Mouse (Mus musculus) kidney, embryonic 16.5 days (tissue): ENCODE data around the gene Adamts9. TPM values are rescaled to one million over a fixed set of nuclear protein-coding genes. Genes with fewer than 3 reads are reported as not detected.

Source experiments
- ATAC-seq: fragments of 200-750 bp; cut with Nextera tagmentation; 2 replicates; pipeline ENCODE4 v1.8.0; 2017; ENCODE audit warnings: moderate TSS enrichment; ENCODE audit not compliant: low FRiP score, low TSS enrichment
- H3K27ac ChIP-seq: fragments of 300-500 bp; sonication (generic); 2 replicates; pipeline ENCODE4 v1.5.1; 2014; ENCODE audit warnings: low read length
- H3K27me3 ChIP-seq: fragments of 300-500 bp; sonication (generic); 2 replicates; pipeline ENCODE4 v1.6.1; 2014; ENCODE audit warnings: low read length, control low read depth, mixed read lengths; ENCODE audit not compliant: insufficient read depth
- H3K36me3 ChIP-seq: fragments of 300-500 bp; sonication (generic); 2 replicates; pipeline ENCODE4 v1.6.1; 2014; ENCODE audit warnings: low read length, control low read depth, mixed read lengths; ENCODE audit not compliant: insufficient read depth
- H3K4me1 ChIP-seq: fragments of 300-500 bp; sonication (generic); 2 replicates; pipeline ENCODE4 v1.6.1; 2014; ENCODE audit warnings: low read length, control low read depth, mixed read lengths; ENCODE audit not compliant: insufficient read depth
- H3K4me2 ChIP-seq: fragments of 300-500 bp; sonication (generic); replicated peaks from 2 replicates; pipeline ENCODE4 v1.6.1; 2014; ENCODE audit warnings: low read depth, low read length
- H3K4me3 ChIP-seq: fragments of 300-500 bp; sonication (generic); 2 replicates; pipeline ENCODE4 v1.5.1; 2014; ENCODE audit warnings: mild to moderate bottlenecking, low read length
- H3K9ac ChIP-seq: fragments of 300-500 bp; sonication (generic); replicated peaks from 2 replicates; pipeline ENCODE4 v1.6.1; 2014; ENCODE audit warnings: low read length
- H3K9me3 ChIP-seq: fragments of 300-500 bp; sonication (generic); 2 replicates; pipeline ENCODE4 v1.6.1; 2016; ENCODE audit warnings: low read length, control low read depth
- WGBS: fragments of 180-500 bp; shearing (Covaris S2); extraction: QIAGEN DNeasy Blood & Tissue Kit; methylation state at CpG from one replicate; pipeline ENCODE4 v1.1.7; 2014; 5-methylcytosine and 5-hydroxymethylcytosine counted together
- polyA plus RNA-seq: library from polyadenylated mRNA; unstranded; fragments of >200 nt; fragmentation: Nextera tagmentation; extraction: Ambion mirVana; gene quantifications from 2 replicates; pipeline ENCODE4 v1.2.1, GENCODE M21; 2015

Gene Adamts9
- polyA plus RNA-seq, 1 experiment from 2014 or later = 12.0 TPM

DNA sequence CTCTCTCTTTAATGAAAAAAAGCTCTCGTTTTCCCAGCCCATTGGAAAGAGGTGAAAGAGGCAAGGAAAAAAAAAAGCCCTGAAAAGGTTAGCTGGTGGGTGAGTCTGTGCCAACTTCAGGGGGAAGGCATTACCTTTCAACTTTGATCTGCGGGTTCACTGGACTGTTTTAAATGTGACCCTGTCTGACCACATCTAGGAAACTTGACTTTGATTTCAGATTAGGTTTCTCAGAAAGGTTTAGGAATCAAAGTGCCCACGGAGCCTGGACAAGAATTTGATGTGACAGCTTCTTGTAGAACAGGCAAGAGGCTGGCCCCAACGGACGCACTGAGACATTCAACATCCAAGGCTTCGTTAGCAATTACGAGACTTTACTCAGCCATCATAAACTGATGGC, 119.3 kb downstream of the Adamts9 start:
- Histone ChIP-seq H3K4me1 (peaks cover 11% of the 10 kb centered on the region; the same call in 1 of the 2 replicates), H3K4me2 (no peak overlapping the region), H3K4me3 (no peak overlapping the region), H3K36me3 (peaks cover 3% of the 10 kb centered on the region; the same call in 1 of the 2 replicates), H3K9me3 (no peaks in the 10 kb centered on the region), H3K27ac (no peak overlapping the region), H3K9ac (no peak overlapping the region), H3K27me3 (no peaks in the 10 kb centered on the region)
- ATAC-seq = no peak
- 43% methylated on average over 7 of the region's 7 CpGs for WGBS

DNA sequence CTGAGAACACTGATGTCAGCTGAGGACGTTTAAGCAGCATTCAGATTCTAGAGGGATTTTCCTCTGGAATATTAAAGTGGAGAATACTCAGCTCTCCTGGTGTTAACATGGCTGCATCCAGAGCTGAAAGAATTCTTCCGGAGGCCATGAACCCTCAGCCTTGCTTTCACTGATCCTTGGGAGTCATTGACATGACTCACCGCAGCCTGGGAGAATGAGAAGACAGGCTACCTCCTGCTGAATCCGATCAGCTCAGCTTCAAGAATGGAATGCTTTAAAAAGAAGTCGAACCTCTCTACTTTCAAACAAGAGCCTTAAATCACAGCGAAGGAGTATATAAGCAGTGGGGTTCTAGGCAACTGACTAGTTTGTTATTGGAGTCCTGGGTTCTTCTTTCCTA, 121.3 kb downstream of the Adamts9 start:
- no peak overlapping the region for H3K9ac ChIP-seq
- no peak overlapping the region; the same call in 1 of the 2 replicates for H3K27ac ChIP-seq
- 56% methylated on average over 6 of the region's 6 CpGs for WGBS
- no peaks in the 10 kb centered on the region for H3K27me3 ChIP-seq
- H3K4me3 ChIP-seq = no peak overlapping the region
- peaks cover 3% of the 10 kb centered on the region; the same call in 1 of the 2 replicates for H3K36me3 ChIP-seq
- H3K4me1 ChIP-seq = peaks cover 4% of the 10 kb centered on the region; the same call in 1 of the 2 replicates
- no peak for ATAC-seq
- H3K4me2 ChIP-seq = no peak overlapping the region
- no peaks in the 10 kb centered on the region for H3K9me3 ChIP-seq

DNA sequence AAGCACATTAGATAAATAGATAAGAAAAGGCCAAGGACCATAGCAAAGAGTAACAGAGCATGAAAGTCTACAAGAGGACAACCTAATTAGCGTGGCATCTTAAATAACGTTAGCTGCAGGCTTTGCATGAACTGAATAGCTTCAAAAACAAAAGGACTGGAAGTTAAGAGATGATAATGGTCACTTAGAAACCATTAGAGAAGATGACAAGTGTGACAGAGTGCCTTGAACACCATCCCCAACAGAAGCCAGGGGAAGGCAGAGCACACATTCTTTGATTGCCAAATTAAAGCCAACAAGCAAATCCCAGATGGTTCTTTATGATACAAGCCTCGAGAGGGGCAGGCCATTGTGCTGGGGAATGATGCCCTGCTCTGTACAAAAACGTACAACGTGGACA, 121.7 kb downstream of the Adamts9 start:
- peaks cover 6% of the 10 kb centered on the region; the same call in 1 of the 2 replicates for H3K36me3 ChIP-seq
- H3K27me3 ChIP-seq = no peaks in the 10 kb centered on the region
- ATAC-seq = no peak
- H3K9me3 ChIP-seq = no peaks in the 10 kb centered on the region
- peak overlapping the region; percentile 6; the same call in 1 of the 2 replicates for H3K27ac ChIP-seq
- H3K4me3 ChIP-seq = no peak overlapping the region
- 49% methylated on average over 5 of the region's 5 CpGs for WGBS
- peaks cover 4% of the 10 kb centered on the region for H3K4me1 ChIP-seq
- H3K9ac ChIP-seq = no peak overlapping the region
- no peak overlapping the region for H3K4me2 ChIP-seq

DNA sequence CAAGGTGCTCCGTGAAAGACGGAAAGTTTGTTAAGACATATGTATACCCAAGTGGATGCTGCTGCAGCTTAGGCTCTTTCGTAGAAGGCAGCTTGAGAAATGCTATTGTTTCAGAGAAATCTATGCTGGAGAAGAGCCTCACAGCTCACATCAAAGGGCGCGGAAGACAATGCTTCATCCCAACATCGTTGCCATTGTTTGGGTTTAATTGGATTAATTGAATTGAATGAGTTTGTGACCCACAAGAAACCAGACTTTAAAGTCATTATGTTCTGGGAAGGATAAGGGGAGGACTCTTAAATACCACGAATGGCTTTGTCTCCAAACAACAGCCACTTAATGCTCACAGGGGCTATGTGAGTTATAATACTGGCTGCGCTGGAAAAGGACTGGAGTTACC, 125.6 kb downstream of the Adamts9 start:
- Histone ChIP-seq H3K4me3 (no peak overlapping the region), H3K36me3 (peaks cover 16% of the 10 kb centered on the region), H3K27me3 (no peaks in the 10 kb centered on the region), H3K4me2 (no peak overlapping the region), H3K9me3 (no peaks in the 10 kb centered on the region), H3K27ac (no peak overlapping the region), H3K9ac (no peak overlapping the region), H3K4me1 (peaks cover 21% of the 10 kb centered on the region)
- WGBS = 65% methylated on average over 8 of the region's 8 CpGs
- no peak for ATAC-seq

DNA sequence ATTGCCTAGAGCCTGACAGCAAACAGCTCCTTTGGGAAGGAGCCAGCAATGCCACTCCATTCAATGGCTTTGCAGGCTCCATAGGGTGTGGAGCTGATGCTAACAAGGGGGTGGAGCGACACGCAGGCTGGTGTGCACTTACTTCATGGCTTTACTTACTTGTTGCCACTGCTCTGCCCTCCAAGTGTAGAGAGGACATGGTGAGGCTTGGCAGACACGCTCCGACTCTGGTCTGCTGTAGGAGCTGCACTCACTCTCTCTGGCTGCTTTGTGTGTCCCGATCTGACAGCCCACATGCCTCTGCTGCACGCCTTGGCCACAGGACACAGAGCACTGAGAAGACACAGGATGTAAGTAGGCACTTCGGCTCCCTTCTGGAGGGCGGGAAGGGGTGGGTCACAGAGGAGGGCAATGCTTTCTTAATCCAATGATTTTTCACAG, 127.0 kb downstream of the Adamts9 start, which contains the start of gene A730049H05Rik:
Gene A730049H05Rik (plus strand): TSS at position 168 of the 441 bp plus-strand sequence.
- no peaks in the 10 kb centered on the region for H3K27me3 ChIP-seq
- H3K4me3 ChIP-seq = no peak within 1 kb of the TSS
- H3K9ac ChIP-seq = 0 out of 2 replicates have a peak within 1 kb of the TSS, but pooled peaks have one; percentile 25
- peak; percentile 69 for ATAC-seq
- peaks cover 16% of the 10 kb centered on the region for H3K36me3 ChIP-seq
- 25% methylated on average over 8 of the region's 8 CpGs for WGBS
- no peak within 1 kb of the TSS for H3K4me2 ChIP-seq
- peak within 1 kb of the TSS; percentile 51 for H3K27ac ChIP-seq
- H3K9me3 ChIP-seq = no peaks in the 10 kb centered on the region
- H3K4me1 ChIP-seq = peaks cover 32% of the 10 kb centered on the region

DNA sequence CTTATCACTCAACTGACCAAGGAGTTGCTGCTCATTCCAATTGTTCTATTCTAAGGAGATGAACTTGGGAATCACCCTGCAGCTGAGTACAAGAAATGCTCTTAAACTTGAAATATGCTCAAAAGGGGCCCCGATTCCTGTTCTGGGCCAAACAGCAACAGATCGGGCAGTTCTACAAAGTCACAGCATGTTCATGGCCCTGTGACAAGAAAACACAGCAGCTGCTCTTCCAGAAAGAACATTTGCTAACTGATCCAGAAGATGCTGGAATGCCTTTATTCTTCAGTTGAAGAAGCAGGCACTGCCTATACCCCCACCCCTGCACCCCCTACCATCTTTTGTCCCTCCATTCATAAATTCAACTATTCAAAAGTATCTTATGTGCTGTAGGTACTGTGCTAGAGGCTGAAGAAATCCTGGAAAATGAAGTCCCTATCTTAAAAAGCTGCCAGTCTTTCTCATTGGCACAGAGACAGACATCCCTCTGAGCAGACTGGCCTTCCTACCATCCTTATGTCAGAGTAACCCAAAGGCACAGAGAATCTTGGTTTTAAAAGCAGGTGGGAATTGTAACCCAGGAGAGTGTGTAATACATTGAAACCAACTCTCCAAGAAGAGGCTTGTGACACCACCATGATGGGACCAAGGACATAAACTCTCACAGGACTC, 130.5 kb downstream of the Adamts9 start:
- no peaks in the 10 kb centered on the region for H3K27me3 ChIP-seq
- H3K27ac ChIP-seq = peak overlapping the region; percentile 36; the same call in 1 of the 2 replicates
- peaks cover 16% of the 10 kb centered on the region for H3K36me3 ChIP-seq
- H3K9ac ChIP-seq = no peak overlapping the region
- H3K4me3 ChIP-seq = no peak overlapping the region
- H3K4me2 ChIP-seq = no peak overlapping the region
- H3K4me1 ChIP-seq = peaks cover 33% of the 10 kb centered on the region
- 35% methylated on average over 2 of the region's 2 CpGs for WGBS
- ATAC-seq = 0 out of 2 replicates have a peak, but pooled peaks have one; percentile 13
- H3K9me3 ChIP-seq = no peaks in the 10 kb centered on the region

DNA sequence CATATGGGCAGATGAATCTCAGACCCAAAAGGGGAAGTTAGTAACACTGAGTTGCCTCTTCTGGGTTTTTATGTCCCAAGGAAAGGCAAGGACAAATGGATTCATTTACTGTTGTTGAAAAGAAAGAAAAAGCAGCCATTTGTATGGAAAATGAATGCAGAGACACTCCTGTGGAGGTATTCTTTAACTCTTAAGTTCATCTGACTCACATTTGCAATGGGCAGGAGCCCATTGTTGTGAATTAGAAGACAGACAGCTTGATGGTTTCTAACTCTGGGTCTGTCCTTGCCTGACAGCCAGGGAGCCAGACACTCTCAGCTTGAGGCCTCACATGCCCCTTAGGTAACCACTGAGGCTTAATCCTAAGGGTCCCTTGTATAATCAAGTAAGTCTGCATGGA, 131.7 kb downstream of the Adamts9 start:
- H3K9me3 ChIP-seq = no peaks in the 10 kb centered on the region
- ATAC-seq = no peak
- H3K9ac ChIP-seq = no peak overlapping the region
- no peak overlapping the region for H3K4me2 ChIP-seq
- peak overlapping the region; percentile 51; the same call in 1 of the 2 replicates for H3K27ac ChIP-seq
- peaks cover 28% of the 10 kb centered on the region for H3K4me1 ChIP-seq
- no peaks in the 10 kb centered on the region for H3K27me3 ChIP-seq
- H3K4me3 ChIP-seq = no peak overlapping the region
- H3K36me3 ChIP-seq = peaks cover 18% of the 10 kb centered on the region

DNA sequence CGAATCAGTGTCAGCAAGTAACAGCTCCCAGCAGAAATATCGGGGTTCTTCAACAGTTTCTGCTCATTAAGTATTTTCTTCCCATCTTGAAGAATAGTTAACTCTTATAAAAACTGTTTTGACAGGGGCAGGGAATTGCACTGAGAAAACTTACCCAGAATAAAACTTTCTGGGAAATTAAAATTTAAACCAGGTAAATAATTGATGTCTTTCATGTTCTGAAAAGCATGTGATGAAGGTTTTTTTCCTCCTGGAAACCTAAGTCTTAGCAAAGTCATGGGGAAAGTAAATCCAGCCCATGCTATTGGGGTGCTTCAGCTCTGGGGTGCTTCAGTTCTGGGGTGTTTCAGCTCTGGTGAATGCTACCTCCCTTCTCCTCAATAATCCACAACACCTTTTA, 132.7 kb downstream of the Adamts9 start:
- Histone ChIP-seq H3K4me2 (no peak overlapping the region), H3K27ac (peak overlapping the region; percentile 27), H3K9me3 (no peaks in the 10 kb centered on the region), H3K36me3 (peaks cover 23% of the 10 kb centered on the region), H3K27me3 (no peaks in the 10 kb centered on the region), H3K9ac (no peak overlapping the region), H3K4me3 (no peak overlapping the region), H3K4me1 (peaks cover 20% of the 10 kb centered on the region; the same call in 1 of the 2 replicates)
- ATAC-seq = no peak
- 87% methylated on average over 2 of the region's 2 CpGs for WGBS

DNA sequence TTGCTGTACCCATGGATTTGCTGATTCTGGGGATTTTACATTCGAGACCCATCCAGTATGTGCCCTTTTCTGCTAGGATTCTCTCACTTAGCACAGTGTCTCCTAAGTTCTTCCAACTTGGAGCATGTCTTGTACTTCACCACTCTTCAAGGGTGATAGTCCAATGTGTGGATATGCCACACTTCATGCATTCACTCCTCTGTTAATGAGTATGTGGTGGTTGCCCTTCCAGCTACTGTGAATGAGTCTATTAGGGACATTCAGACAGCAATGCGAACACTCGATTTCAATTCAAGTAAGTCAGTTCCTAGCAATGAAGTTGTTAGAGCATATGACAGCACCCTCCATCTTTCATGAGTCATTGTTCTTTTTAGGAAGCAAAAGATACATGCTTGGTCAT, 133.5 kb downstream of the Adamts9 start:
- 91% methylated on average over 3 of the region's 3 CpGs for WGBS
- peaks cover 28% of the 10 kb centered on the region for H3K36me3 ChIP-seq
- H3K27ac ChIP-seq = no peak overlapping the region
- no peak overlapping the region for H3K4me2 ChIP-seq
- H3K9ac ChIP-seq = no peak overlapping the region
- ATAC-seq = peak; percentile 39; the same call in 1 of the 2 replicates
- no peaks in the 10 kb centered on the region for H3K9me3 ChIP-seq
- no peaks in the 10 kb centered on the region for H3K27me3 ChIP-seq
- no peak overlapping the region for H3K4me3 ChIP-seq
- peaks cover 17% of the 10 kb centered on the region; the same call in 1 of the 2 replicates for H3K4me1 ChIP-seq
